Mouse (Mus musculus): ENCODE measurements around the gene Plekhh2. TPM values are rescaled to one million over a fixed set of nuclear protein-coding genes. Genes with fewer than 3 reads are reported as not detected.

Plekhh2 gene
- total and polyA plus RNA-seq, 3 experiments, result 0.21 to 1.7 (median 1.1) TPM

- in situ Hi-C loops (cut with MboI; ENCODE audit: low pct_ligation_motif_present, low pct_unique_long_range_greater_than_20kb, low sequenced_read_pairs) (no loop called here), dilution Hi-C loops (cut with MboI; ENCODE audit: extremely low pct_ligation_motif_present, extremely low pct_unique_long_range_greater_than_20kb, low sequenced_read_pairs) (no loop called here)
- H3K79me2 ChIP-seq (replicated peaks; ENCODE audit: control insufficient read depth, extremely low read depth, insufficient read depth, poor library complexity, severe bottlenecking), result no peaks in the 10 kb centered on the region
- no peak overlapping the region for H3K4me3 ChIP-seq (replicated peaks in 1 of 3; ENCODE audit: low read depth in 2 of 3, low read length in 2 of 3, poor library complexity in 1 of 3)
- no peak overlapping the region for H3K27ac ChIP-seq (ENCODE audit: insufficient read depth, low read depth)
- H3K36me3 ChIP-seq (replicated peaks in 1 of 2; ENCODE audit: control insufficient read depth in 1 of 2, insufficient read depth in 1 of 2, low read length in 1 of 2), result no peaks in the 10 kb centered on the region
- H3K4me2 ChIP-seq (ENCODE audit: insufficient read depth, low read depth, poor library complexity, severe bottlenecking), result no peak overlapping the region
- peaks cover 0 to 9% of the 10 kb centered on the region in 2 experiments; a peak in 2 of 4 replicates for H3K4me1 ChIP-seq (ENCODE audit: control insufficient read depth in 1 of 2, insufficient read depth in 2 of 2)
- no peaks in the 10 kb centered on the region for H3K27me3 ChIP-seq (replicated peaks)
- H3K9me3 ChIP-seq (replicated peaks; ENCODE audit: low read length), result no peaks in the 10 kb centered on the region
- H3K9ac ChIP-seq (ENCODE audit: insufficient read depth, low read depth), result no peak overlapping the region
- no peak for DNase-seq (ENCODE audit: extremely low read depth)
- no peak for TF ChIP-seq ETS1 (conservative IDR thresholded peaks at IDR 0.05; ENCODE audit: low read depth, low read length)
- no peak for TF ChIP-seq TBP (conservative IDR thresholded peaks at IDR 0.05; ENCODE audit: low read depth, low read length)
- TF ChIP-seq TCF12 (IDR thresholded peaks at IDR 0.05; ENCODE audit: low read depth, low read length), result no peak
- no peak for TF ChIP-seq SIN3A (IDR thresholded peaks at IDR 0.05; ENCODE audit: low read length)
- no peak for TF ChIP-seq KAT2A (IDR thresholded peaks at IDR 0.05; ENCODE audit: insufficient replicate concordance, low read length)
- no peak for TF ChIP-seq PAX5 (IDR thresholded peaks at IDR 0.05; ENCODE audit: low read length)
- TF ChIP-seq EP300 (IDR thresholded peaks at IDR 0.05; ENCODE audit: low read length), result no peak
- TF ChIP-seq BHLHE40 (IDR thresholded peaks at IDR 0.05; ENCODE audit: low read depth, low read length), result no peak
- TF ChIP-seq SMC3 (IDR thresholded peaks at IDR 0.05; ENCODE audit: low read depth, low read length), result no peak
- no peak for TF ChIP-seq JUN (IDR thresholded peaks at IDR 0.05; ENCODE audit: insufficient read depth, low read depth, low read length)
- no peak for TF ChIP-seq IRF4 (IDR thresholded peaks at IDR 0.05; ENCODE audit: low read depth, low read length)
- no peak for TF ChIP-seq NRF1 (IDR thresholded peaks at IDR 0.05; ENCODE audit: low read depth, low read length)
- no peak for TF ChIP-seq MYC (IDR thresholded peaks at IDR 0.05; ENCODE audit: low read depth, low read length)
Observed at GRCm38 (mm10) chr17:84575108-84575507, 63.4 kb downstream of the Plekhh2 start.

- peaks cover 0 to 11% of the 10 kb centered on the region in 2 experiments; a peak in 2 of 4 replicates for H3K4me1 ChIP-seq (ENCODE audit: control insufficient read depth in 1 of 2, insufficient read depth in 2 of 2)
- no peak overlapping the region for H3K4me2 ChIP-seq (ENCODE audit: insufficient read depth, low read depth, poor library complexity, severe bottlenecking)
- no peaks in the 10 kb centered on the region for H3K27me3 ChIP-seq (replicated peaks)
- no peaks in the 10 kb centered on the region for H3K36me3 ChIP-seq (replicated peaks in 1 of 2; ENCODE audit: control insufficient read depth in 1 of 2, insufficient read depth in 1 of 2, low read length in 1 of 2)
- H3K9ac ChIP-seq (ENCODE audit: insufficient read depth, low read depth), result no peak overlapping the region
- dilution Hi-C loops (cut with MboI; ENCODE audit: extremely low pct_ligation_motif_present, extremely low pct_unique_long_range_greater_than_20kb, low sequenced_read_pairs), result no loop called here
- in situ Hi-C loops (cut with MboI; ENCODE audit: low pct_ligation_motif_present, low pct_unique_long_range_greater_than_20kb, low sequenced_read_pairs), result no loop called here
- no peaks in the 10 kb centered on the region for H3K79me2 ChIP-seq (replicated peaks; ENCODE audit: control insufficient read depth, extremely low read depth, insufficient read depth, poor library complexity, severe bottlenecking)
- TF ChIP-seq NELFE (IDR thresholded peaks at IDR 0.05; ENCODE audit: low read depth, low read length) (no peak), TCF12 (IDR thresholded peaks at IDR 0.05; ENCODE audit: low read depth, low read length) (no peak), ZC3H11A (IDR thresholded peaks at IDR 0.05; ENCODE audit: low read depth, low read length) (no peak), EP300 (IDR thresholded peaks at IDR 0.05; ENCODE audit: low read length) (no peak), MEF2A (IDR thresholded peaks at IDR 0.05; ENCODE audit: borderline replicate concordance, low read depth, low read length) (no peak), POLR2A (IDR thresholded peaks at IDR 0.05; ENCODE audit: low read depth, low read length) (no peak), PAX5 (IDR thresholded peaks at IDR 0.05; ENCODE audit: low read length) (no peak), MYC (IDR thresholded peaks at IDR 0.05; ENCODE audit: low read depth, low read length) (no peak), MAX (IDR thresholded peaks at IDR 0.05; ENCODE audit: low read length) (no peak), E2F4 (IDR thresholded peaks at IDR 0.05; ENCODE audit: insufficient replicate concordance, low read depth, low read length) (no peak), ETS1 (conservative IDR thresholded peaks at IDR 0.05; ENCODE audit: low read depth, low read length) (no peak), CHD1 (IDR thresholded peaks at IDR 0.05; ENCODE audit: low read depth, low read length) (no peak), JUN (IDR thresholded peaks at IDR 0.05; ENCODE audit: insufficient read depth, low read depth, low read length) (no peak), CTCF (conservative IDR thresholded peaks at IDR 0.05 in 1 of 2, IDR thresholded peaks at IDR 0.05 in 1 of 2; ENCODE audit: low read depth in 2 of 2, low read length in 2 of 2) (no peak), CHD2 (IDR thresholded peaks at IDR 0.05; ENCODE audit: low read length) (no peak), MXI1 (IDR thresholded peaks at IDR 0.05; ENCODE audit: low read depth, low read length) (no peak), NRF1 (IDR thresholded peaks at IDR 0.05; ENCODE audit: low read depth, low read length) (no peak), MAFK (IDR thresholded peaks at IDR 0.05; ENCODE audit: insufficient replicate concordance, low read length) (no peak), IRF4 (IDR thresholded peaks at IDR 0.05; ENCODE audit: low read depth, low read length) (no peak)
- no peak overlapping the region for H3K27ac ChIP-seq (ENCODE audit: insufficient read depth, low read depth)
- no peaks in the 10 kb centered on the region for H3K9me3 ChIP-seq (replicated peaks; ENCODE audit: low read length)
- DNase-seq (ENCODE audit: extremely low read depth), result no peak
- H3K4me3 ChIP-seq (replicated peaks in 1 of 3; ENCODE audit: low read depth in 2 of 3, low read length in 2 of 3, poor library complexity in 1 of 3), result no peak overlapping the region
Observed at GRCm38 (mm10) chr17:84576621-84577293, 65.1 kb downstream of the Plekhh2 start.
